Mouse (Mus musculus) liver, embryonic 12.5 days (tissue): Measurements from ENCODE around the gene Gm29427. TPM values are rescaled to one million over a fixed set of nuclear protein-coding genes. Genes with fewer than 3 reads are reported as not detected.

Experiments used
- ATAC-seq: fragments of 200-750 bp; cut with Nextera tagmentation; 2 replicates; pipeline ENCODE4 v1.8.0; 2017; ENCODE audit warnings: moderate number of reproducible peaks, mild to moderate bottlenecking, moderate library complexity
- H3K27ac ChIP-seq: fragments of 300-500 bp; sonication (generic); 2 replicates; pipeline ENCODE4 v1.5.1; 2016; ENCODE audit warnings: mild to moderate bottlenecking
- H3K27me3 ChIP-seq: fragments of 300-500 bp; sonication (generic); replicated peaks from 2 replicates; pipeline ENCODE4 v1.6.1; 2016; ENCODE audit warnings: mild to moderate bottlenecking, moderate library complexity
- H3K36me3 ChIP-seq: fragments of 300-500 bp; sonication (generic); 2 replicates; pipeline ENCODE4 v1.6.1; 2016; ENCODE audit warnings: mild to moderate bottlenecking, moderate library complexity
- H3K4me1 ChIP-seq: fragments of 300-500 bp; sonication (generic); 2 replicates; pipeline ENCODE4 v1.6.1; 2016
- H3K4me2 ChIP-seq: fragments of 300-500 bp; sonication (generic); 2 replicates; pipeline ENCODE4 v1.6.1; 2016; ENCODE audit warnings: mild to moderate bottlenecking, moderate library complexity
- H3K4me3 ChIP-seq: fragments of 300-500 bp; sonication (generic); 2 replicates; pipeline ENCODE4 v1.5.1; 2016; ENCODE audit warnings: mild to moderate bottlenecking, moderate library complexity
- H3K9ac ChIP-seq: fragments of 300-500 bp; sonication (generic); 2 replicates; pipeline ENCODE4 v1.6.1; 2016; ENCODE audit warnings: mild to moderate bottlenecking, moderate library complexity
- H3K9me3 ChIP-seq: fragments of 300-500 bp; sonication (generic); replicated peaks from 2 replicates; pipeline ENCODE4 v1.6.1; 2016; ENCODE audit warnings: mild to moderate bottlenecking, moderate library complexity
- WGBS: fragments of 180-500 bp; shearing (Covaris S2); methylation state at CpG from one replicate; pipeline ENCODE4 v1.1.7; 2016; ENCODE audit not compliant: insufficient replicate concordance; 5-methylcytosine and 5-hydroxymethylcytosine counted together
- polyA plus RNA-seq: library from polyadenylated mRNA; unstranded; fragments of >200 nt; fragmentation: Nextera tagmentation; extraction: Ambion mirVana; gene quantifications from 2 replicates; pipeline ENCODE4 v1.2.1, GENCODE M21; 2016

The Gm29427 gene
- polyA plus RNA-seq, 1 experiment from 2014 or later = not detected

DNA sequence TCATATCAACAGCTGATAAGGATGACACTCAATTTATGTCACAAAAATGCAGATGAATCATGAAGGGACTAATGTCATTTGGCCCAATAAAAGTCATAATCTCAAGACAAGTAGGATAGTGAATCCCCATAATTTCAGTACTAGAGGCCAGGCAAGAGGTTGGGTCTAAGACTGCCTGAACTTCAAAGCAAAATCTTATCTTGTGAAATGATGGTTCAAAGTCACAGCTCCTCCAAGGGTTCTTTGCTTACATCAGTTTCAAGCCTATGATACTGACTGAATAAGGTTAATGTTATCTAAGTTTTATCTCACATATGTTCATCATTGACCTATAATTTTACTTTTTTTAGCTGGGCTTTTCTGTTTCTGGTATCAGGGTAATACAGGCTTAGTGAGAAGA is 74.6 kb downstream of the Gm29427 start:
- Histone ChIP-seq H3K27me3 (no peaks in the 10 kb centered on the region), H3K36me3 (no peaks in the 10 kb centered on the region), H3K9me3 (no peaks in the 10 kb centered on the region), H3K4me3 (no peak overlapping the region), H3K27ac (no peak overlapping the region), H3K4me2 (no peak overlapping the region), H3K9ac (no peak overlapping the region), H3K4me1 (no peaks in the 10 kb centered on the region)
- ATAC-seq = no peak

- no peak overlapping the region for H3K27ac ChIP-seq
- no peaks in the 10 kb centered on the region for H3K4me1 ChIP-seq
- H3K27me3 ChIP-seq = no peaks in the 10 kb centered on the region
- no peak overlapping the region for H3K4me3 ChIP-seq
- 0 out of 2 replicates have a peak, but pooled peaks have one; percentile 27 for ATAC-seq
- whole genome bisulfite sequencing = 15% methylated on average over 16 of the region's 16 CpGs
- H3K9me3 ChIP-seq = no peaks in the 10 kb centered on the region
- no peaks in the 10 kb centered on the region for H3K36me3 ChIP-seq
- H3K4me2 ChIP-seq = peak overlapping the region; percentile 34; the same call in 1 of the 2 replicates
- no peak overlapping the region for H3K9ac ChIP-seq
Observed at GRCm38 (mm10) chr1:130633761-130634410, 81.7 kb downstream of the Gm29427 start.

GRCm38 (mm10) chr1:130633316-130633715 is 82.3 kb downstream of the Gm29427 start:
- no peaks in the 10 kb centered on the region for H3K27me3 ChIP-seq
- no peak overlapping the region for H3K4me3 ChIP-seq
- no peaks in the 10 kb centered on the region for H3K4me1 ChIP-seq
- WGBS = 78% methylated on average over 8 of the region's 8 CpGs
- H3K36me3 ChIP-seq = no peaks in the 10 kb centered on the region
- ATAC-seq = no peak
- H3K9ac ChIP-seq = no peak overlapping the region
- no peaks in the 10 kb centered on the region for H3K9me3 ChIP-seq
- H3K4me2 ChIP-seq = no peak overlapping the region
- H3K27ac ChIP-seq = no peak overlapping the region

DNA sequence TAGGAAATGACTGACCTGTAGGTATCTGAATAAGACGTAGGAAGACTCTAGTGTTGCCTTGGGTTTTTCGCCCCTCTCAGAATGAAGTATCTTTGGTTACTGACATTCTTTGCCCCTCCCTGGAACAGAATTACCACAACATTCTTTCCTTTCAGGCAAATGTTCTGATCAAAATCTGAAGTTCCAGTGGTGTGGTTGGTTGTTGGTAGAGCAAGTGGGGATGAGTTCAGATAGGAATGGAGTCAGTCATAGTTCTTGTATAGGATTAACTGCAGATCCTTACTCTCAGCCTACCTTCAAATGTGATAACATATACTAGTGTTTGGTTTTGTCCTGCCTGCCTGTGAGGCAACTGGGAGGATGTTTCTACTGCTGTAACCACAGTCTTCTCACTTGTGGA is 86.1 kb downstream of the Gm29427 start, which contains the start of gene Zp3r:
Gene Zp3r, minus strand, starts transcription at position 101 of the 400 bp plus-strand sequence.
- Histone ChIP-seq H3K36me3 (no peaks in the 10 kb centered on the region), H3K27ac (no peak within 1 kb of the TSS), H3K4me3 (no peak within 1 kb of the TSS), H3K4me1 (no peaks in the 10 kb centered on the region), H3K27me3 (no peaks in the 10 kb centered on the region), H3K4me2 (no peak within 1 kb of the TSS), H3K9ac (no peak within 1 kb of the TSS), H3K9me3 (no peaks in the 10 kb centered on the region)
- no peak for ATAC-seq
- WGBS = 75% methylated on average over 2 of the region's 2 CpGs

Other genes with a start within 250 kb of the Gm29427 start
- not detected in 2 replicates for gene Zp3r, start 86.2 kb downstream of the Gm29427 start, polyA plus RNA-seq
- 0.35 and 0.38 TPM in 2 replicates for gene C4bp, start 54.2 kb downstream of the Gm29427 start, polyA plus RNA-seq
- 49.3 and 49.7 TPM in 2 replicates for gene Yod1, start 1.5 kb upstream of the Gm29427 start, polyA plus RNA-seq
- gene Pfkfb2, start 13.5 kb upstream of the Gm29427 start, polyA plus RNA-seq = 7.1 and 9.0 TPM in 2 replicates
- gene AA986860, start 16.2 kb upstream of the Gm29427 start, polyA plus RNA-seq = 8.0 and 8.5 TPM in 2 replicates
- not detected in 2 replicates for gene Fcamr, start 85.1 kb upstream of the Gm29427 start, polyA plus RNA-seq
- 0.11 and 0.13 TPM in 2 replicates for gene Pigr, start 110.9 kb upstream of the Gm29427 start, polyA plus RNA-seq
- gene Fcmr, start 149.9 kb upstream of the Gm29427 start, polyA plus RNA-seq = not detected in 2 replicates
- not detected in 2 replicates for gene Il24, start 171.7 kb upstream of the Gm29427 start, polyA plus RNA-seq
- gene Il20, start 195.7 kb upstream of the Gm29427 start, polyA plus RNA-seq = not detected in 2 replicates
- not detected in 2 replicates for gene Il19, start 224.3 kb upstream of the Gm29427 start, polyA plus RNA-seq